In the genomic region with DNA sequence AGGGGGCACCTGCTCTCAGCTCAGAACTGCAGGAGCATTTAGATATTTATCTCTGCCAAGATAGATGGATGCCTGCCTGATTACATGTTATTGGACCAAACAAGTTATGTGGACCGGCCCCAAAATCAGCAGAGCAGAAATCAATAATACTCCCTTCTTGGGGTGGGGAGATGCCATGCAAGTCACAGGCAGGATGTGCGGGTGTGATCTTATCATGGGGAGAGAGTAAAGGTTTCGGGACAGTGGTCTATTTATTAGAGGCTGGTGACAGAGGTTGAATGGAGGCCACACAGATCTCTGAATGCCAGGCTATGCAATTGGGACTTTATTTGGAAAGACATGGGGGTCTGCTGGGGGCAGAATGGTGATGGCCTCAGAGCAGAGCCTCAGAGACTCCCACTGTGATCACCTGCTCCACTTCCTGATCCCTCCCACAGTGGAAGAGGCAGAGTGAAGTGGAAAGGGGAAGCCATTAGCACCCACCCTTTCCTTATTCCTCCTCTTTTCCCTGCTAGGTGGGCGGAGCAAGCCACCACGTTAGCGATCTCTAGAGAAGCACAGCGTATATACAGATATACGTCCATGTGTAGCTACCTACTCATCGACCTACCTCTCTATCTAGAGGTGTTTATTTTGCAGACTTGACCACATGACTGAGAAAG, we compare ENCODE assay signal across 28 mouse cellular contexts. TPM values are rescaled to one million over a fixed set of nuclear protein-coding genes. Genes with fewer than 3 reads are reported as not detected.
DNase-seq lines count a peak whose midpoint lies in the region; ATAC-seq and TF ChIP-seq lines count a peak whose summit lies in the region.
"Had no signal": no experiment of that assay in that cellular context is flagged by ENCODE, and none has a peak within 500 bp of the region (broad histone marks: within the 10 kb centered on the region; RNA-seq: fewer than 3 reads in every experiment).

No protein-coding gene starts in this region.

- no peak for DNase-seq in midbrain, embryonic 14.5 days
- DNase-seq in CD4-positive, CD25-positive, alpha-beta regulatory T cell, adult 2 months (ENCODE audit: low read depth, low spot score), result peak; percentile 77
- DNase-seq in T-cell, adult 2 months (ENCODE audit: low spot score), result peak; percentile 42
- no peak for DNase-seq in heart, adult 2 months
- DNase-seq in layer of hippocampus, adult 8-10 months (ENCODE audit: low spot score in 2 of 2), result no peak
- DNase-seq: B cell, adult 2 months; cerebellum, adult 11-12 months; cerebellum, postnatal 14 days; gastrocnemius, postnatal 14 days; heart, adult 18-20 months; kidney, adult 18-20 months; kidney, postnatal 4 days; layer of hippocampus, adult 9-11 months; thymus, postnatal 36 days had no signal

- H3K9me3 ChIP-seq in midbrain, embryonic 16.5 days (replicated peaks; ENCODE audit: control insufficient read depth, low read length, poor library complexity, severe bottlenecking), result no peaks in the 10 kb centered on the region
- H3K9me3 ChIP-seq in midbrain, embryonic 14.5 days (ENCODE audit: control insufficient read depth, low read length), result no peaks in the 10 kb centered on the region
- H3K9me3 ChIP-seq: embryonic facial prominence, embryonic 12.5 days; forebrain, embryonic 13.5 days; hindbrain, embryonic 12.5 days; limb, embryonic 15.5 days; liver, embryonic 15.5 days; lung, embryonic 15.5 days; midbrain, embryonic 13.5 days; neural tube, embryonic 15.5 days had no signal

- no peaks in the 10 kb centered on the region for H3K79me2 ChIP-seq in heart, adult 2 months (replicated peaks; ENCODE audit: control insufficient read depth, insufficient read depth, low read length)

- no peak overlapping the region for H3K4me2 ChIP-seq in midbrain, embryonic 16.5 days (ENCODE audit: low read length)
- no peak overlapping the region for H3K4me2 ChIP-seq in midbrain, embryonic 14.5 days (ENCODE audit: low read length)
- H3K4me2 ChIP-seq: embryonic facial prominence, embryonic 12.5 days; forebrain, embryonic 13.5 days; hindbrain, embryonic 12.5 days; limb, embryonic 15.5 days; liver, embryonic 15.5 days; lung, embryonic 15.5 days; midbrain, embryonic 13.5 days; neural tube, embryonic 15.5 days had no signal

- peaks cover 12% of the 10 kb centered on the region for H3K4me1 ChIP-seq in midbrain, embryonic 16.5 days (ENCODE audit: control insufficient read depth, insufficient read depth, low read length)
- peaks cover 5% of the 10 kb centered on the region; the same call in 1 of the 2 replicates for H3K4me1 ChIP-seq in midbrain, embryonic 14.5 days (ENCODE audit: control insufficient read depth, insufficient read depth, low read length)
- H3K4me1 ChIP-seq in heart, adult 2 months (ENCODE audit: control insufficient read depth, insufficient read depth, low read length), result no peaks in the 10 kb centered on the region
- H3K4me1 ChIP-seq: liver, embryonic 15.5 days had no signal

- H3K9ac ChIP-seq in midbrain, embryonic 16.5 days (ENCODE audit: low read depth, low read length), result no peak overlapping the region
- H3K9ac ChIP-seq in midbrain, embryonic 14.5 days (replicated peaks; ENCODE audit: low read length), result no peak overlapping the region
- no peak overlapping the region for H3K9ac ChIP-seq in heart, adult 2 months (ENCODE audit: low read depth, low read length)
- H3K9ac ChIP-seq: embryonic facial prominence, embryonic 12.5 days; forebrain, embryonic 13.5 days; hindbrain, embryonic 12.5 days; limb, embryonic 15.5 days; liver, embryonic 15.5 days; lung, embryonic 15.5 days; midbrain, embryonic 13.5 days; neural tube, embryonic 15.5 days had no signal

- no peaks in the 10 kb centered on the region for H3K27me3 ChIP-seq in midbrain, embryonic 16.5 days (ENCODE audit: control insufficient read depth, insufficient read depth, low read depth, low read length)
- no peaks in the 10 kb centered on the region for H3K27me3 ChIP-seq in midbrain, embryonic 14.5 days (ENCODE audit: control insufficient read depth, insufficient read depth, low read length)
- no peaks in the 10 kb centered on the region for H3K27me3 ChIP-seq in heart, adult 2 months (ENCODE audit: control insufficient read depth, insufficient read depth, low read length)
- H3K27me3 ChIP-seq: embryonic facial prominence, embryonic 12.5 days; forebrain, embryonic 13.5 days; hindbrain, embryonic 12.5 days; limb, embryonic 15.5 days; liver, embryonic 15.5 days; lung, embryonic 15.5 days; midbrain, embryonic 13.5 days; neural tube, embryonic 15.5 days had no signal

- TF ChIP-seq EP300 in heart, adult 2 months (IDR thresholded peaks at IDR 0.05; ENCODE audit: insufficient read depth, low read depth, low read length), result no peak

- intact Hi-C loops in heart, adult 2 months (cut with DNase I), result no loop called here

- H3K4me3 ChIP-seq in midbrain, embryonic 16.5 days (ENCODE audit: low read depth, low read length), result no peak overlapping the region
- no peak overlapping the region for H3K4me3 ChIP-seq in midbrain, embryonic 14.5 days (replicated peaks; ENCODE audit: low read depth, low read length)
- no peak overlapping the region for H3K4me3 ChIP-seq in heart, adult 2 months
- H3K4me3 ChIP-seq: embryonic facial prominence, embryonic 12.5 days; forebrain, embryonic 13.5 days; hindbrain, embryonic 12.5 days; limb, embryonic 15.5 days; liver, embryonic 15.5 days; lung, embryonic 15.5 days; midbrain, embryonic 13.5 days; neural tube, embryonic 15.5 days had no signal

- H3K27ac ChIP-seq in midbrain, embryonic 16.5 days (ENCODE audit: low read length), result peak overlapping the region; percentile 1
- H3K27ac ChIP-seq in midbrain, embryonic 14.5 days (replicated peaks; ENCODE audit: low read depth, low read length), result no peak overlapping the region
- no peak overlapping the region for H3K27ac ChIP-seq in heart, adult 2 months
- H3K27ac ChIP-seq: embryonic facial prominence, embryonic 12.5 days; forebrain, embryonic 13.5 days; hindbrain, embryonic 12.5 days; limb, embryonic 15.5 days; liver, embryonic 15.5 days; lung, embryonic 15.5 days; macrophage; midbrain, embryonic 13.5 days; neural tube, embryonic 15.5 days had no signal

- ATAC-seq in midbrain, embryonic 16.5 days, result no peak
- ATAC-seq in midbrain, embryonic 14.5 days (ENCODE audit: low FRiP score, low TSS enrichment), result no peak
- ATAC-seq in megakaryocyte progenitor cell, adult 5-6 weeks (replicated peaks; ENCODE audit: poor library complexity), result peak; percentile 58
- ATAC-seq: forebrain, embryonic 13.5 days; midbrain, embryonic 13.5 days had no signal

- no peaks in the 10 kb centered on the region for H3K36me3 ChIP-seq in midbrain, embryonic 16.5 days (ENCODE audit: control insufficient read depth, insufficient read depth, low read length)
- H3K36me3 ChIP-seq in midbrain, embryonic 14.5 days (ENCODE audit: control insufficient read depth, insufficient read depth, low read length), result no peaks in the 10 kb centered on the region
- no peaks in the 10 kb centered on the region for H3K36me3 ChIP-seq in heart, adult 2 months (ENCODE audit: control insufficient read depth, insufficient read depth, low read length)
- H3K36me3 ChIP-seq: embryonic facial prominence, embryonic 12.5 days; hindbrain, embryonic 12.5 days; limb, embryonic 15.5 days; liver, embryonic 15.5 days; lung, embryonic 15.5 days; midbrain, embryonic 13.5 days; neural tube, embryonic 15.5 days had no signal

- WGBS in midbrain, embryonic 16.5 days, result 84% methylated on average over 9 of the region's 9 CpGs
- 75% methylated on average over 9 of the region's 9 CpGs for WGBS in midbrain, embryonic 14.5 days
- WGBS in heart, adult 2 months, result 69% methylated on average over 9 of the region's 9 CpGs

- no peak for TF ChIP-seq POLR2A in heart, adult 2 months (IDR thresholded peaks at IDR 0.05; ENCODE audit: insufficient read depth, low read depth, low read length)

- no peak for TF ChIP-seq CTCF in heart, adult 2 months (IDR thresholded peaks at IDR 0.05)

RNA-seq across cellular contexts. Expression of gene Chrna9, which starts 13.1 kb away (rescaled TPM):
- not detected in 2 replicates for polyA plus RNA-seq in midbrain, embryonic 16.5 days (2015; fragmentation: Nextera tagmentation; extraction: Ambion mirVana)
- not detected in 2 replicates for polyA plus RNA-seq in midbrain, embryonic 14.5 days (2014; fragmentation: Nextera tagmentation; extraction: Ambion mirVana)
- not detected in 2 replicates for total RNA-seq in megakaryocyte progenitor cell, adult 5-6 weeks (2015)
- total RNA-seq in megakaryocyte progenitor cell, adult 5-6 weeks (2017), result not detected in 2 replicates
- under 1 TPM; 0.18 to 0.52 TPM for total RNA-seq in heart, adult 2 months (2021)
- polyA plus RNA-seq in heart, adult 2 months (2012; rRNA removed), result not detected in 2 replicates
- total RNA-seq in layer of hippocampus, adult 8-10 months (2022), result not detected
- total RNA-seq: heart, adult 18-20 months; left cerebral cortex, adult 18-20 months; left cerebral cortex, postnatal 25 days had no signal
- polyA plus RNA-seq: forebrain, embryonic 13.5 days; heart, embryonic 14.5 days; liver, embryonic 15.5 days; macrophage; midbrain, embryonic 13.5 days; neural tube, embryonic 15.5 days had no signal

Comparison
In these comparisons a context has a peak if more than half of its experiments do, and no peak if none do; other contexts are left out.
1. DNase-seq: peak in CD4-positive, CD25-positive, alpha-beta regulatory T cell, adult 2 months (single experiment) and T-cell, adult 2 months (single experiment); none in midbrain, embryonic 14.5 days (single experiment), heart, adult 2 months (0 of 2) and layer of hippocampus, adult 8-10 months (0 of 2).